Mouse (Mus musculus) stomach, postnatal 0 days (tissue): ENCODE results near the gene Kdm1b. TPM values are rescaled to one million over a fixed set of nuclear protein-coding genes. Genes with fewer than 3 reads are reported as not detected.

Experiments used
- ATAC-seq: fragments of 200-750 bp; cut with Nextera tagmentation; 2 replicates; pipeline ENCODE4 v1.8.0; 2017; ENCODE audit not compliant: low FRiP score, low TSS enrichment
- DNase-seq: peaks from one replicate; pipeline ENCODE4 v3.0.0-alpha.2; 2016; ENCODE audit warnings: low spot score
- H3K27ac ChIP-seq: fragments of 300-500 bp; sonication (generic); replicated peaks from 2 replicates; pipeline ENCODE4 v1.5.1; 2014; ENCODE audit warnings: mild to moderate bottlenecking, control low read depth
- H3K27me3 ChIP-seq: fragments of 300-500 bp; sonication (generic); 2 replicates; pipeline ENCODE4 v1.6.1; 2014; ENCODE audit warnings: low read length; ENCODE audit not compliant: control insufficient read depth, insufficient read depth
- H3K36me3 ChIP-seq: fragments of 300-500 bp; sonication (generic); 2 replicates; pipeline ENCODE4 v1.6.1; 2014; ENCODE audit warnings: low read length, mixed read lengths; ENCODE audit not compliant: control insufficient read depth, insufficient read depth
- H3K4me1 ChIP-seq: fragments of 300-500 bp; sonication (generic); replicated peaks from 2 replicates; pipeline ENCODE4 v1.6.1; 2014; ENCODE audit warnings: antibody characterized with exemption; ENCODE audit not compliant: control insufficient read depth, insufficient read depth
- H3K4me2 ChIP-seq: fragments of 300-500 bp; sonication (generic); replicated peaks from 2 replicates; pipeline ENCODE4 v1.6.1; 2014; ENCODE audit warnings: low read depth, mild to moderate bottlenecking, control low read depth, moderate library complexity
- H3K4me3 ChIP-seq: fragments of 300-500 bp; sonication (generic); 2 replicates; pipeline ENCODE4 v1.5.1; 2014; ENCODE audit warnings: low read depth, low read length, control low read depth
- H3K9ac ChIP-seq: fragments of 300-500 bp; sonication (generic); 2 replicates; pipeline ENCODE4 v1.6.1; 2014; ENCODE audit warnings: mild to moderate bottlenecking, low read length, control low read depth, mixed read lengths
- H3K9me3 ChIP-seq: fragments of 300-500 bp; sonication (generic); 2 replicates; pipeline ENCODE4 v1.6.1; 2016; ENCODE audit warnings: low read length; ENCODE audit not compliant: control insufficient read depth
- CTCF ChIP-seq: IDR thresholded peaks from 2 replicates; pipeline ENCODE4 v1.5.1; 2016; ENCODE audit warnings: antibody characterized with exemption, low read depth, mild to moderate bottlenecking, moderate library complexity
- EP300 ChIP-seq: optimal IDR thresholded peaks from 2 replicates; pipeline ENCODE3; 2016; ENCODE audit warnings: antibody characterized with exemption
- WGBS: fragments of 180-500 bp; shearing (Covaris S2); extraction: QIAGEN DNeasy Blood & Tissue Kit; methylation state at CpG from one replicate; pipeline ENCODE4 v1.1.7; 2014; 5-methylcytosine and 5-hydroxymethylcytosine counted together
- polyA plus RNA-seq: library from polyadenylated mRNA; unstranded; fragments of >200 nt; fragmentation: Nextera tagmentation; extraction: Ambion mirVana; gene quantifications from 2 replicates; pipeline ENCODE4 v1.2.1, GENCODE M21; 2015

Kdm1b gene
- polyA plus RNA-seq, 1 experiment from 2014 or later = 10.1 TPM

DNA sequence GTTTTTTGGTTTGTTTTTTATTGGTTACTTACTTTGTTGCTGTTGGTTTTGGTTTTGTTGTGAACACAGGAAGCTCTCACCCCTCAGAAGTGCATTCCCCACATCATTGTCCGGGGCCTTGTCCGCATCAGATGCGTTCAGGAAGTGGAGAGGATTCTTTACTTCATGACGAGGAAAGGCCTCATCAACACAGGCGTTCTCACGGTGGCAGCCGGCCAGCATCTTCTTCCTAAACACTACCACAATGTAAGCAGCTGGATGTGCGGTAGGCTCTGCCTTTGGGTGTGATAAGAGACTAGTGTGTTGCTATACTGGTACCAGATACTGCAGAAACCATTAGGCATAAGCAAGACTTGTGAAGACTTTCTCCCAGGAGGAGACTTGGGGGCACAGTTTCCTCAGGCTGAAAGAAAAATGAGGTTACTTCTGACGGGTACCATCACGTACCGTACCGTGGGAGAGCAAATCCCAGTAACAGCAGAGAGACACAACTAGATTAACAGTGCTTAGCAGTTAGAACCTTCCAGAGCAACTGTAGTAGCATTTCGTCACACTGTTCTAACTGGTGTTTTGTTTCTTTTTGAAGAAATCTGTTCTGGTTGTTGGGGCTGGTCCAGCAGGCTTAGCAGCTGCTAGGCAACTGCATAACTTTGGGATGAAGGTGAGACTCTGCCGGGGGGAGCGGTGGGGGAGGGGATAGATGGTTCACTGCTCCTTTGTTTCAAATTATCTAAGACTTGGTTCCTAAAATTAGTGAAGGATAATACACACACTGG, 20.9 kb downstream of the Kdm1b start:
- ATAC-seq (no peak), DNase-seq (no peak)
- Histone ChIP-seq H3K9ac (no peak overlapping the region), H3K4me3 (no peak overlapping the region), H3K27ac (peak overlapping the region; percentile 53), H3K4me1 (no peaks in the 10 kb centered on the region), H3K9me3 (no peaks in the 10 kb centered on the region), H3K36me3 (peaks cover 2% of the 10 kb centered on the region), H3K27me3 (no peaks in the 10 kb centered on the region), H3K4me2 (no peak overlapping the region)
- TF ChIP-seq EP300 (no peak), CTCF (no peak)
- 53% methylated on average over 15 of the region's 15 CpGs for WGBS

DNA sequence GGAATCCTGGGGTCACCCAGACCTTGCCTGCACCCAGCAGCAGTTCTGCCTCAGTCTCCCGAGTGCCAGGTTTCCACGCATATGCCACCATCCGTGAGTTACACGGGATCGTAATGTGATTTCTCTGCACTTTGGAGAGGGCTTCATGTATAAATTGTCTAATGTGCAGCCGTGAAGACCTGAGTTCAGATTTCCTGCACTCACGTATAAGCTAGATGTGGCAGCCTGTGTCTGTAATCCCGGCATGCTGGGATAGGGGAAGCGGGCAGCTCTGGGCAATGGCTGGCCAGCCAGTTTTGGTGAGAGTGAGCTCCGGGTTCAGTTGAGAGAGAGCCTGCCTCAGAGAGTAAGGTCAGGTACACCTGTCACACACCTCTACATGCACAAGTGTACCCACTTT, 23.2 kb downstream of the Kdm1b start:
- ATAC-seq (no peak), DNase-seq (peak; percentile 7)
- Histone ChIP-seq H3K9ac (no peak overlapping the region), H3K4me2 (no peak overlapping the region), H3K27me3 (no peaks in the 10 kb centered on the region), H3K36me3 (peaks cover under 1% of the 10 kb centered on the region; the same call in 1 of the 2 replicates), H3K4me1 (no peaks in the 10 kb centered on the region), H3K9me3 (no peaks in the 10 kb centered on the region), H3K4me3 (no peak overlapping the region), H3K27ac (0 out of 2 replicates have a peak overlapping the region, but pooled peaks have one; percentile 9)
- TF ChIP-seq CTCF (no peak), EP300 (no peak)
- WGBS = 90% methylated on average over 10 of the region's 10 CpGs

DNA sequence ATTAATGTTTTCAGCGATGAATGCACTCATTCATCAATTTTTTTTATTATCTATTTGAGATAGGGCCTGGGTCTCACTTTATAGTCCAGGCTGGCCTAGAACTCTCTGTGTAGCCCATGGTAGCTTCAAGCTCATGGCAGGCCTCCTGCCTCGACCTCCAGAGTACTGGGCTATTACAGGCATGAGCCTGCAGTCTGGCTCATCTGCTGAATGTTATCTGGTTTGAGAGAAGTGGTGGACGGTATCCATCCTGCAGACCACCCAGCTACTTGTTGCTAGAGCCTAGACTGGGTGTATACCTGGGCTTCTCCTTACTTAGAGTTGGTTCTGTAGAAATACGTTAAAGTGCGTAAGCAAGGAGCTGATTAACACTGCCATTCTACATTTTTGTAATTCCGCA, 23.7 kb downstream of the Kdm1b start:
- ATAC-seq (no peak), DNase-seq (peak; percentile 4)
- Histone ChIP-seq H3K36me3 (peaks cover 4% of the 10 kb centered on the region; the same call in 1 of the 2 replicates), H3K4me2 (no peak overlapping the region), H3K27me3 (no peaks in the 10 kb centered on the region), H3K9me3 (no peaks in the 10 kb centered on the region), H3K9ac (no peak overlapping the region), H3K4me1 (no peaks in the 10 kb centered on the region), H3K4me3 (no peak overlapping the region), H3K27ac (no peak overlapping the region)
- no peak for TF ChIP-seq CTCF
- TF ChIP-seq EP300 = no peak
- 86% methylated on average over 6 of the region's 6 CpGs for WGBS

DNA sequence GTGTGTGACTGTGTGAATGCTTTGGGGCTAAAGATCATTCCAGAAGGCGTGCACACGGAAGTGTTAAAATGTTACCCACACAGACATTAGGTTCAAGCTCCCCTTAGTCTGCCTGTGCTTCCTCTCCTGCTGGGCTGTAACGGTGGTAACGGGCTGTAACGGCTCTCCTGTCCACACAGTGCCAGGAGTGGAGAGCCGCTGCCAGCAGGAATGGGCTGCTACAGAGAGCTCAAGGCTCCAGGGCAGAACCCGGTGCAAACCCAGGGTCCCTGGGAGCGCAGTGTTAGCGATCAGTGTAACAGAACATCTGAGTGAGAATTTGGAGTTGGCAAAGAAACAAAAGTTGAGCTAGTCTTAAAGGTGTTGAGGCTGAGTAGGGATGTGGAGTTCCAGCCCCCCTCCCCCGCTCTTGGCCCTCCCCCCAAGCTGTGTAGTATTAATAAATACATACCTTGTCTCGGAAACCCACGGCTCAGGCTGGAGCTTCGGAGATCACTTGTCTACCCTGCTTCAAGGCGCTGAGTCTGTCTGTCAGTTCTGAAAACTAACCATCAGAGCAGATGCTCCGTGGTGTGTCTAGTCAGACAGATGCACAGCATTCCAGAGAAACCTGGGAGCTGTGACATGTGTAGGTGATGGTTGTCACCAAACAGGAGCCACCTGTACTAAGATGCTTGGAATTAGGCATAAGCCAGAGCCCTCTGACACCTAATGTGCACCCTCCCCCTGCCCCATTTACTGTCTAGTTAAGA, 27.2 kb downstream of the Kdm1b start:
- 69% methylated on average over 15 of the region's 15 CpGs for WGBS
- no peaks in the 10 kb centered on the region for H3K27me3 ChIP-seq
- H3K4me2 ChIP-seq = no peak overlapping the region
- no peak for TF ChIP-seq CTCF
- no peak for TF ChIP-seq EP300
- no peak overlapping the region for H3K4me3 ChIP-seq
- no peak overlapping the region for H3K9ac ChIP-seq
- no peaks in the 10 kb centered on the region for H3K4me1 ChIP-seq
- DNase-seq (peak; percentile 14), ATAC-seq (no peak)
- no peak overlapping the region for H3K27ac ChIP-seq
- peaks cover 14% of the 10 kb centered on the region for H3K36me3 ChIP-seq
- H3K9me3 ChIP-seq = no peaks in the 10 kb centered on the region

DNA sequence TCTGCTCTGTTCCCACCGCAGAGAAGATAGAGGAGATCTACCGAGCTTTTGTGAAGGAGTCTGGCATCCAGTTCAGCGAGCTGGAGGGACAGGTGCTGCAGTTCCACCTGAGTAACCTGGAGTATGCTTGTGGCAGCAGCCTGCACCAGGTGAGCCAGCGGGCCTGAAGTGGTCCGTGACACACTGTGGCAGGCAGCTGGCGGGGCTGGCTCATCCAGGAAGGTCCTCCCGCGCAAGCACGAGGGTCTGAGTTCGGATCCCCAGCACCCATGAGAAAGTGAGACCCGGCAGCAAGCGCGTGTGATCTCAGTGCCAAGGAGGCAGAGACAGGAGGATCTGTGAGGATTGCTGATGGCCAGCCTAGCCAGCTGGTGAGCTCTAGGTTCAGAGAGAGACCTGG, 28.6 kb downstream of the Kdm1b start:
- H3K36me3 ChIP-seq = peaks cover 14% of the 10 kb centered on the region
- H3K27me3 ChIP-seq = no peaks in the 10 kb centered on the region
- H3K4me2 ChIP-seq = no peak overlapping the region
- H3K9ac ChIP-seq = no peak overlapping the region
- TF ChIP-seq EP300 (no peak), CTCF (no peak)
- H3K9me3 ChIP-seq = no peaks in the 10 kb centered on the region
- no peak for DNase-seq
- no peak overlapping the region for H3K4me3 ChIP-seq
- no peaks in the 10 kb centered on the region for H3K4me1 ChIP-seq
- no peak overlapping the region for H3K27ac ChIP-seq
- ATAC-seq = no peak
- WGBS = 93% methylated on average over 13 of the region's 13 CpGs

DNA sequence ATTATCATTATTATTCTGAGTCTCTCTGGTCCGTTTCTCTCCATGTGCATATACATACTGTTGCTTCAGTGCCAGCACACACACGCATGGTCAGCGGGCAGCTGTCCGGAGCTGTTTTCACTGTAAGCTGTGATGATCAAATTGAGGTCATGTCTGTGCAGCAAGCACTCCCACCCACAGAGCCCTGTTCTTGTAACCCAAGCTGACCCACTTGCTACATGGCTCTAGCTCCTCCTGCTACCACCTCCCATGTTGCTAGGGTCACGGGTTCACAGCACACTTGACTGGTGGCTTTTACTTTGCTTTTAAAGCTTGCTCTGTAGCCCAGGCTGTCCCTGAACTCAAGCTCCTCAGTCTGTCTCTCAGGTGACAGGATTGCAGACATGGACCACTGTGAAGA, 29.2 kb downstream of the Kdm1b start:
- TF ChIP-seq CTCF (no peak), EP300 (no peak)
- Histone ChIP-seq H3K9me3 (no peaks in the 10 kb centered on the region), H3K9ac (no peak overlapping the region), H3K27me3 (no peaks in the 10 kb centered on the region), H3K4me3 (no peak overlapping the region), H3K4me2 (no peak overlapping the region), H3K27ac (no peak overlapping the region), H3K4me1 (no peaks in the 10 kb centered on the region), H3K36me3 (peaks cover 14% of the 10 kb centered on the region)
- DNase-seq (no peak), ATAC-seq (no peak)
- WGBS = 93% methylated on average over 5 of the region's 5 CpGs
